Mouse (Mus musculus): Measurements from ENCODE around the gene Cyp2f2.
A peak's percentile ranks its signal among the peaks of the same experiment; 100 is the strongest.

Cyp2f2 gene

GRCm38 (mm10) chr7:27156005-27156404 is 36.3 kb downstream of the Cyp2f2 start:
- DNase-seq (ENCODE audit: low spot score) = no peak

GRCm38 (mm10) chr7:27158171-27158570 is 38.5 kb downstream of the Cyp2f2 start:
- DNase-seq (ENCODE audit: low spot score) = no peak

GRCm38 (mm10) chr7:27159256-27159655 is 39.5 kb downstream of the Cyp2f2 start:
- no peak for DNase-seq (ENCODE audit: low spot score)

GRCm38 (mm10) chr7:27159882-27160281 is 40.2 kb downstream of the Cyp2f2 start:
- peak; percentile 89 for DNase-seq (ENCODE audit: low spot score)

- DNase-seq (ENCODE audit: low spot score) = no peak
Observed at GRCm38 (mm10) chr7:27160921-27161320, 41.2 kb downstream of the Cyp2f2 start.

- DNase-seq (ENCODE audit: low spot score) = no peak
Observed at GRCm38 (mm10) chr7:27161744-27162143, 42.0 kb downstream of the Cyp2f2 start.

- no peak for DNase-seq (ENCODE audit: low spot score)
Observed at GRCm38 (mm10) chr7:27162780-27163449, 43.2 kb downstream of the Cyp2f2 start.

GRCm38 (mm10) chr7:27163450-27163805 is 43.7 kb downstream of the Cyp2f2 start:
- no peak for DNase-seq (ENCODE audit: low spot score)

- DNase-seq (ENCODE audit: low spot score) = no peak
Observed at GRCm38 (mm10) chr7:27164112-27164947, 44.6 kb downstream of the Cyp2f2 start.

- no peak for DNase-seq (ENCODE audit: low spot score)
Observed at GRCm38 (mm10) chr7:27165007-27165655, 45.4 kb downstream of the Cyp2f2 start.

- no peak for DNase-seq (ENCODE audit: low spot score)
Observed at GRCm38 (mm10) chr7:27165696-27166095, 46.0 kb downstream of the Cyp2f2 start.

- no peak for DNase-seq (ENCODE audit: low spot score)
Observed at GRCm38 (mm10) chr7:27166229-27166613, 46.5 kb downstream of the Cyp2f2 start.

GRCm38 (mm10) chr7:27166614-27167474 is 47.1 kb downstream of the Cyp2f2 start, which contains the start of gene Egln2:
TSS of gene Egln2 (minus strand) at chr7:27166802.
- peak; percentile 84 for DNase-seq (ENCODE audit: low spot score)

GRCm38 (mm10) chr7:27167475-27168094 is 47.9 kb downstream of the Cyp2f2 start:
- DNase-seq (ENCODE audit: low spot score) = no peak

- no peak for DNase-seq (ENCODE audit: low spot score)
Observed at GRCm38 (mm10) chr7:27168371-27168770, 48.7 kb downstream of the Cyp2f2 start.

- DNase-seq (ENCODE audit: low spot score) = no peak
Observed at GRCm38 (mm10) chr7:27170981-27171380, 51.3 kb downstream of the Cyp2f2 start.

- DNase-seq (ENCODE audit: low spot score) = no peak
Observed at GRCm38 (mm10) chr7:27174496-27174895, 54.8 kb downstream of the Cyp2f2 start.

- no peak for DNase-seq (ENCODE audit: low spot score)
Observed at GRCm38 (mm10) chr7:27174896-27175295, 55.2 kb downstream of the Cyp2f2 start.

GRCm38 (mm10) chr7:27177942-27178323 is 58.2 kb downstream of the Cyp2f2 start:
- DNase-seq (ENCODE audit: low spot score) = no peak

GRCm38 (mm10) chr7:27178324-27179216 is 58.9 kb downstream of the Cyp2f2 start, which contains the start of gene Rab4b:
TSS of gene Rab4b (minus strand) at chr7:27178896.
- peak; percentile 99 for DNase-seq (ENCODE audit: low spot score)
